Mouse (Mus musculus): ENCODE results near the gene Irf3. TPM values are rescaled to one million over a fixed set of nuclear protein-coding genes. Genes with fewer than 3 reads are reported as not detected.
A peak's percentile ranks its signal among the peaks of the same experiment; 100 is the strongest.

The Irf3 gene
- polyA plus RNA-seq, 1 experiment from 2014 or later: 90.4 TPM

DNA sequence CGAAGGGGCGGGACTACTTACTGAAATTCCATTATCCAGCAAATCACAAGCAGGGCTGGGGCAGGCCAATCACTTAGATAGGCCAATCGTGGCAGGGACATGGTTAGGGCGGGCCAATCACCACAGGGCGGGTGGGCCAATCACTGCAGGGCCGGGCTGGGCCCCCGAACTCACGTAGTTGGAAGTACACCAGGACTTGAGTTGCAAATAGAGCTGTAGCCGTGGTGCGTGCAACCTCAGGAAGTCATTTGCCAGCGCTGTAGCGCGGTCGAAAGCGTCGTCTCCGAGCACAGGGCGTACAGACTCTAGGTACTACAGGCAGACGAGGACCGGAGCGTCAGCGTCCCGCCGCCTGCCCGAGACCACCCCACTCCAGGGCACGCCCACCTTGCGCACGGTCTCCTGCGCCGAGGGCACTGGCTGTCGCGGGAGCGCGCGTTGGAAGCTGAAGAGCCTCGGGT is 27.2 kb upstream of the Irf3 start:
- Histone ChIP-seq H3K4me2 (replicated peaks; ENCODE audit: low read depth, low read length) (peak overlapping the region; percentile 89), H3K9ac (replicated peaks; ENCODE audit: low read depth) (peak overlapping the region; percentile 41; the same call in 1 of the 2 replicates), H3K36me3 (ENCODE audit: insufficient read depth, low read length) (no peaks in the 10 kb centered on the region), H3K27ac (ENCODE audit: low read length) (0 out of 2 replicates have a peak overlapping the region, but pooled peaks have one; percentile 21), H3K4me1 (ENCODE audit: insufficient read depth, low read depth, low read length) (no peaks in the 10 kb centered on the region), H3K27me3 (replicated peaks; ENCODE audit: insufficient read depth, low read length) (no peaks in the 10 kb centered on the region), H3K9me3 (ENCODE audit: low read length) (no peaks in the 10 kb centered on the region), H3K4me3 (ENCODE audit: low read depth, low read length) (peak overlapping the region; percentile 48)
- DNase-seq (ENCODE audit: low spot score) (peak; percentile 95), ATAC-seq (peak; percentile 98)
- 1% methylated on average over 36 of the region's 36 CpGs for WGBS
- TF ChIP-seq CTCF (IDR thresholded peaks at IDR 0.05): no peak
- no peak for TF ChIP-seq EP300 (IDR thresholded peaks at IDR 0.05)

DNA sequence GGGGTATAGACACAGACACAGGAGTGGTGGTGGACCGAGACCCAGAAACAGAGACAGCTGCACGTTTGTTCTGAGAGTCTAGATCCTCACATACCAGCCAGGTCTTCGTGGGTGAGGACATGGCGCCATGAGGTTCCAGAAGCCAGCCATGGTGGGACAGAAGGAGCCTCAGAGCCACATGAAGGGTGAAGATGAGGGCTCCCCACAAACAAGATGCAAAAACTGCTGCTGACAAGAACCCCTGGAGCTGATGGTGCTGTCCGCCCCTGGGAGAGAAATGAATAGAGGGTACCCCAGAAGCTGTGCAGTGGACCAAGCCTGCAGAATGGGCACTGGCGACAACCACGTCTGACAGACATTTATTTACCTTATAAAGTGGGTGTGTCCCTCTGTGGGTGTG is 26.3 kb upstream of the Irf3 start:
- 54% methylated on average over 7 of the region's 7 CpGs for WGBS
- Histone ChIP-seq H3K9me3 (ENCODE audit: low read length) (no peaks in the 10 kb centered on the region), H3K4me2 (replicated peaks; ENCODE audit: low read depth, low read length) (no peak overlapping the region), H3K4me1 (ENCODE audit: insufficient read depth, low read depth, low read length) (no peaks in the 10 kb centered on the region), H3K36me3 (ENCODE audit: insufficient read depth, low read length) (no peaks in the 10 kb centered on the region), H3K27ac (ENCODE audit: low read length) (no peak overlapping the region), H3K4me3 (ENCODE audit: low read depth, low read length) (no peak overlapping the region), H3K27me3 (replicated peaks; ENCODE audit: insufficient read depth, low read length) (no peaks in the 10 kb centered on the region), H3K9ac (replicated peaks; ENCODE audit: low read depth) (no peak overlapping the region)
- no peak for ATAC-seq
- TF ChIP-seq EP300 (IDR thresholded peaks at IDR 0.05): no peak
- TF ChIP-seq CTCF (IDR thresholded peaks at IDR 0.05): no peak
- DNase-seq (ENCODE audit: low spot score): no peak

DNA sequence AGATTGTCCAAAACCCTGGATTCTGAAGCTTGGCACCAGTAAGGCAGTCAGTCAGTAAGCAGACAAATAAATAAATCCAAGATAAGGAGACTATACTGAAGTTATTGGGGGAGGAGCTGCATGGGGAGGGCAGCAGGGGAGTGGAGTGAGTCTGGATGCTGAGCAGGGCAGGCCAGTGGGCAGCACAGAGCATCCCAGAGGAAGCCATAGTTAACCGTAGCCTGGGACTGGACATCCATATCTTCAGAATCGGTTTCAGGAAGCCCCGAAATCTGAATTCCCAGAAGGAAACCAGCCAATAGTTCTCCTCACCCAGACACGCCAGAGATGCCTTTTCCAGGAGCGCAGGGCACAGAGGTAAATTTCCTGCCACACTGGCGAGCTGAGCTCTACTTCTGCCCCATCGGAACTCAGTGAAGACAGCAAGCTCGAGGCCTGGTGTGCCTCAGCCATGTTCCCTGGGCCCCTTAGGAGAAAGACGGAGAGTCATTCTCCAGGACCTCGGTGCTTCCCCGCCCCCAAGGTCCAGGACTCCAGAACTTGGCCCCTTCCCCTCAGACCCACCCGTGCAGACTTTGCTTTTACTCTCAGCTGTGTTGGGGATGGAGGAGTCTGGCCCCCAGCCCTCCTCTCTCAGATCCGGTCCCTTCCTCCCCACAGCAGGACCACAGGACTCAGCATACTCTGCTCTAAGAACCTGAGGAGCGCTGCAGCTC is 23.9 kb upstream of the Irf3 start:
- 38% methylated on average over 14 of the region's 14 CpGs for WGBS
- H3K4me2 ChIP-seq (replicated peaks; ENCODE audit: low read depth, low read length): peak overlapping the region; percentile 57; the same call in 1 of the 2 replicates
- H3K9me3 ChIP-seq (ENCODE audit: low read length): no peaks in the 10 kb centered on the region
- no peak overlapping the region for H3K27ac ChIP-seq (ENCODE audit: low read length)
- H3K4me1 ChIP-seq (ENCODE audit: insufficient read depth, low read depth, low read length): no peaks in the 10 kb centered on the region
- ATAC-seq: no peak
- no peak for DNase-seq (ENCODE audit: low spot score)
- H3K36me3 ChIP-seq (ENCODE audit: insufficient read depth, low read length): peaks cover 4% of the 10 kb centered on the region
- no peak for TF ChIP-seq EP300 (IDR thresholded peaks at IDR 0.05)
- no peak for TF ChIP-seq CTCF (IDR thresholded peaks at IDR 0.05)
- H3K4me3 ChIP-seq (ENCODE audit: low read depth, low read length): no peak overlapping the region
- H3K27me3 ChIP-seq (replicated peaks; ENCODE audit: insufficient read depth, low read length): no peaks in the 10 kb centered on the region
- H3K9ac ChIP-seq (replicated peaks; ENCODE audit: low read depth): no peak overlapping the region

DNA sequence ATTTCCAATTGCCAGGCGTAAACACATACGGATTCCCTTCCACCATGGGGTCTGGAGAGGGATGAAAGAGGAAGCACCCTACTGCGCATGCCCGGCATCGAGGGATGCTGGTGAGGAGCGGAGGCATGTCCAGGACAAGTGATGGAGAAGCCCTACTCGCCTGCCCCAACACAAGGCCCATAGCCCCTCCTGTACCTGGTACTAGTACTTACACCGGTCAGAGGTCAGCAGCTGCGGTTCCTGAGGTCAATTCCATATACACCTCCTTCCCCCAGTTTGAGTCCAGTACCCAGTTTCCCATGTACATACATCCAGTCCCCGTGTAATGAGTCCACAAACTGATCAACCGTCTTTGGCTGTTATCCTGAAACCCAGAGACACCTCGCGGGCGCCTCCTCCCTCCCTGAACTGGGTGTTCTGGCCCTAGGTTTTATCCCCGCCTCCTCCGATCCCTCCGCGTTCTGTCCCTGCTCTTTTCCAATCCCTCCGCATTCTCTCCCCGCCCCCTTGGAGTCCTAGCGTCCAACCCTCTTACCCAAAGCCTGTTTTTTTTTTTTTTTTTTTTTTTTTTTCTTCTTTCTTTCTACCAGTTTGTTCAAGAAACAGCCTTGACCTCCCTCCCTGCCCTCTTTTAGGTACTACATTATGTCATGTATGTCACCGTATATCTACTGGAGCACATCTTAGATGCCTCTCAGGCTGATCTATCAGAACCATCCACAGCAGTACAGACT is 22.9 kb upstream of the Irf3 start, which contains the start of gene Cpt1c:
Cpt1c (minus strand) TSS at position 469 of the 734 bp plus-strand sequence.
- H3K4me3 ChIP-seq (ENCODE audit: low read depth, low read length): peak within 1 kb of the TSS; percentile 30
- WGBS: 4% methylated on average over 20 of the region's 22 CpGs
- H3K4me2 ChIP-seq (replicated peaks; ENCODE audit: low read depth, low read length): peak within 1 kb of the TSS; percentile 57
- no peaks in the 10 kb centered on the region for H3K4me1 ChIP-seq (ENCODE audit: insufficient read depth, low read depth, low read length)
- H3K27ac ChIP-seq (ENCODE audit: low read length): 0 out of 2 replicates have a peak within 1 kb of the TSS, but pooled peaks have one; percentile 26
- DNase-seq (ENCODE audit: low spot score) (peak; percentile 88), ATAC-seq (peak; percentile 30)
- H3K9ac ChIP-seq (replicated peaks; ENCODE audit: low read depth): no peak within 1 kb of the TSS
- no peaks in the 10 kb centered on the region for H3K27me3 ChIP-seq (replicated peaks; ENCODE audit: insufficient read depth, low read length)
- no peaks in the 10 kb centered on the region for H3K9me3 ChIP-seq (ENCODE audit: low read length)
- H3K36me3 ChIP-seq (ENCODE audit: insufficient read depth, low read length): peaks cover 6% of the 10 kb centered on the region
- TF ChIP-seq CTCF (IDR thresholded peaks at IDR 0.05) (0 out of 2 replicates have a peak, but pooled peaks have one; percentile 13), EP300 (IDR thresholded peaks at IDR 0.05) (no peak)

DNA sequence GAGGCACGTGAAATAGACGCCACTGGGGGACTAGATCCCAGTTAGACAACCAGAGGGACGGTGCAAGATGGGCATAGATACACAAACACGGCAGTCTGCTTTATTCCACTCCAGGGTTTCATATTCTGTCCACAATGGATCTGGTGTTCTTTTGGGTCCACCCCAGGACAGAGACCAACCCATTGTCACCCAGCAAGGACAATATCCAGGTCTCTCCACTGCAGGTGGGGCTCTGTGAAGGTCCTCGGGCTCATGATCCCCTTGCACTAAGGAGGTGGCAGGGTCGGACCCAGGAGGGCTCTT is 22.4 kb upstream of the Irf3 start:
- ATAC-seq (no peak), DNase-seq (ENCODE audit: low spot score) (no peak)
- no peak for TF ChIP-seq CTCF (IDR thresholded peaks at IDR 0.05)
- TF ChIP-seq EP300 (IDR thresholded peaks at IDR 0.05): no peak
- no peak overlapping the region for H3K27ac ChIP-seq (ENCODE audit: low read length)
- H3K9ac ChIP-seq (replicated peaks; ENCODE audit: low read depth): no peak overlapping the region
- peaks cover 11% of the 10 kb centered on the region for H3K36me3 ChIP-seq (ENCODE audit: insufficient read depth, low read length)
- WGBS: 11% methylated on average over 6 of the region's 6 CpGs
- no peaks in the 10 kb centered on the region for H3K4me1 ChIP-seq (ENCODE audit: insufficient read depth, low read depth, low read length)
- no peak overlapping the region for H3K4me3 ChIP-seq (ENCODE audit: low read depth, low read length)
- H3K4me2 ChIP-seq (replicated peaks; ENCODE audit: low read depth, low read length): peak overlapping the region; percentile 57; the same call in 1 of the 2 replicates
- no peaks in the 10 kb centered on the region for H3K9me3 ChIP-seq (ENCODE audit: low read length)
- no peaks in the 10 kb centered on the region for H3K27me3 ChIP-seq (replicated peaks; ENCODE audit: insufficient read depth, low read length)

DNA sequence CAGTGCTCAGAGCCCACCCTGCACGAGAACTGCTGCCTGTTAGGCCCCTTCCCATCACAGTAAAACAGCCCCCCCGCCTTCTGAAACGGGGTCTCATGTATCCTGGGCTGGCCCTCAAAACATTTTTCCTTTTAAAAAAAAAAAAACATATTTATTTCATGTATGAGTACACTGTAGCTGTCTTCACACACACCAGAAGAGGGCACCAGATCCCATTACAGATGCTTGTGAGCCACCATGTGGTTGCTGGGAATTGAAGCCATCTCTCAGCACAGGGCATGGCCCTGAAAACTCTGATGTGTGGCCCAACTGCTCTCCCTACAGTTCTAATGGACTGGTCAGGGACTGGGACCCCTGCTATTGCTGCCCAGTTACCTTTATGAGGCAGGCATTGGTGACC is 19.1 kb upstream of the Irf3 start:
- no peak overlapping the region for H3K9ac ChIP-seq (replicated peaks; ENCODE audit: low read depth)
- H3K9me3 ChIP-seq (ENCODE audit: low read length): no peaks in the 10 kb centered on the region
- no peak for ATAC-seq
- peaks cover 22% of the 10 kb centered on the region for H3K36me3 ChIP-seq (ENCODE audit: insufficient read depth, low read length)
- WGBS: 76% methylated on average over 3 of the region's 3 CpGs
- no peaks in the 10 kb centered on the region for H3K27me3 ChIP-seq (replicated peaks; ENCODE audit: insufficient read depth, low read length)
- no peak overlapping the region for H3K27ac ChIP-seq (ENCODE audit: low read length)
- no peak overlapping the region for H3K4me2 ChIP-seq (replicated peaks; ENCODE audit: low read depth, low read length)
- TF ChIP-seq CTCF (IDR thresholded peaks at IDR 0.05) (no peak), EP300 (IDR thresholded peaks at IDR 0.05) (no peak)
- no peaks in the 10 kb centered on the region for H3K4me1 ChIP-seq (ENCODE audit: insufficient read depth, low read depth, low read length)
- H3K4me3 ChIP-seq (ENCODE audit: low read depth, low read length): no peak overlapping the region
- DNase-seq (ENCODE audit: low spot score): no peak

Measured in lung, postnatal 0 days (tissue).